13 mouse cellular contexts compared by ENCODE assay signal in the genomic region with DNA sequence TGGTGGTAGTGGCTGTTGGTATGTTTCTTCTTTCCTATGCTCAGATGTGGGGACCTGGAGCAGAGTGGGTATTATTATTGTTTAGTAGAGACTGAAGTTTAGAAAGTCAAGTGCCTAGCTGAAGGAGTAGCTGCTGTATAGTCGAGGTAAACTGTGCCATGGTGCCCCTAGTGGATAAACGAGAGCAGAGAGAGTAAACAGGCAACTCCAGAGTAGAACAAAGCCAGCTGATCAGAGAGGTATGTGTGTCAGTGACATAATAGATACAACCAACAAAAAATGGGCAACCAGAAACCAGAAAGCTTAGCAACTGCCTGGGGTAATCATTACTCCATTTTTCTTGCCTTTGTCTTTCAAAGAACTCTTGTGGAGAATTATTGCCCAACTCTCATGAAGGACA. TPM values are rescaled to one million over a fixed set of nuclear protein-coding genes. Genes with fewer than 3 reads are reported as not detected.
A peak's percentile ranks its signal among the peaks of the same experiment; 100 is the strongest.
DNase-seq lines count a peak whose midpoint lies in the region; ATAC-seq and TF ChIP-seq lines count a peak whose summit lies in the region.
"Had no signal": no experiment of that assay in that cellular context is flagged by ENCODE, and none has a peak within 500 bp of the region (broad histone marks: within the 10 kb centered on the region; RNA-seq: fewer than 3 reads in every experiment).

No protein-coding gene starts in this region.

- H3K4me1 ChIP-seq in kidney, adult 2 months (ENCODE audit: control insufficient read depth, insufficient read depth, low read length), result peaks cover 18% of the 10 kb centered on the region
- H3K4me1 ChIP-seq in thymus, adult 2 months (replicated peaks; ENCODE audit: control insufficient read depth, insufficient read depth, low read length), result peaks cover 9% of the 10 kb centered on the region

- H3K36me3 ChIP-seq in kidney, adult 2 months (ENCODE audit: control insufficient read depth, insufficient read depth, low read length), result no peaks in the 10 kb centered on the region
- no peaks in the 10 kb centered on the region for H3K36me3 ChIP-seq in thymus, adult 2 months (ENCODE audit: control insufficient read depth, insufficient read depth, low read length)
- H3K36me3 ChIP-seq: heart, embryonic 13.5 days; liver, embryonic 15.5 days had no signal

- TF ChIP-seq POLR2A in kidney, adult 2 months (IDR thresholded peaks at IDR 0.05; ENCODE audit: low read depth, low read length), result no peak
- no peak for TF ChIP-seq POLR2A in thymus, adult 2 months (IDR thresholded peaks at IDR 0.05; ENCODE audit: control insufficient read depth, extremely low read depth, insufficient read depth, low read length, poor library complexity)

- no peak overlapping the region for H3K27ac ChIP-seq in kidney, adult 2 months (ENCODE audit: insufficient read depth, low read depth, low read length)
- no peak overlapping the region for H3K27ac ChIP-seq in thymus, adult 2 months (ENCODE audit: control insufficient read depth, insufficient read depth, low read length)
- H3K27ac ChIP-seq: heart, embryonic 13.5 days; liver, embryonic 15.5 days had no signal

- no peak overlapping the region for H3K4me3 ChIP-seq in kidney, adult 2 months (ENCODE audit: insufficient read depth, low read depth, low read length)
- H3K4me3 ChIP-seq in thymus, adult 2 months (ENCODE audit: control insufficient read depth, insufficient read depth, low read length), result no peak overlapping the region
- H3K4me3 ChIP-seq: heart, embryonic 13.5 days; liver, embryonic 15.5 days had no signal

- WGBS in kidney, adult 2 months, result 21% methylated on average over 2 of the region's 2 CpGs
- 6% methylated on average over 2 of the region's 2 CpGs for WGBS in thymus, adult 2 months

- no peaks in the 10 kb centered on the region for H3K27me3 ChIP-seq in kidney, adult 2 months (replicated peaks; ENCODE audit: control insufficient read depth, insufficient read depth, low read length)
- H3K27me3 ChIP-seq in thymus, adult 2 months (ENCODE audit: control insufficient read depth, insufficient read depth, low read length), result no peaks in the 10 kb centered on the region; the same call in 1 of the 2 replicates
- H3K27me3 ChIP-seq: heart, embryonic 13.5 days had no signal

- DNase-seq in kidney, adult 2 months, result peak; percentile 34
- DNase-seq in kidney, adult 8-10 months, result no peak
- DNase-seq in thymus, adult 2 months, result peak; percentile 36
- DNase-seq in thymus, adult 18-20 months, result no peak
- peak; percentile 19 for DNase-seq in T-cell, adult 2 months (ENCODE audit: low spot score)
- peak; percentile 41 for DNase-seq in thymus, postnatal 4 days
- no peak for DNase-seq in heart, postnatal 25 days (ENCODE audit: low spot score)

- no peak for ATAC-seq in erythroblast, adult 5-6 weeks (replicated peaks; ENCODE audit: low FRiP score, poor library complexity, severe bottlenecking)
- ATAC-seq: inflammation-experienced regulatory T-cells, adult 6 months had no signal

- intact Hi-C loops in heart, postnatal 25 days (cut with DNase I), result loop anchor here (5.0 kb wide), 1 partner anchor 48 kb away; no protein-coding TSS in a partner anchor

- TF ChIP-seq CTCF in kidney, adult 2 months (conservative IDR thresholded peaks at IDR 0.05; ENCODE audit: insufficient read depth, insufficient read length, low read depth, low read length), result peak; percentile 21; the same call in 1 of the 2 replicates
- no peak for TF ChIP-seq CTCF in thymus, adult 2 months (IDR thresholded peaks at IDR 0.05; ENCODE audit: borderline replicate concordance, control insufficient read depth, extremely low read depth, insufficient read depth, low read length, poor library complexity)

RNA-seq across cellular contexts. Expression of a gene that starts 51.1 kb away (rescaled TPM):
- not detected in 2 replicates for polyA plus RNA-seq in kidney, adult 2 months (2012; rRNA removed)
- not detected in 2 replicates for polyA plus RNA-seq in thymus, adult 2 months (2012; rRNA removed)
- not detected in 2 replicates for total RNA-seq in erythroblast, adult 5-6 weeks (2015; ENCODE audit: low replicate concordance)
- not detected in 2 replicates for total RNA-seq in erythroblast, adult 5-6 weeks (2017; ENCODE audit: low replicate concordance)
- total RNA-seq in heart, postnatal 25 days (2021), result not detected
- total RNA-seq: left cerebral cortex, adult 18-20 months had no signal
- polyA plus RNA-seq: small intestine, adult 2 months had no signal

Comparison
In these comparisons a context has a peak if more than half of its experiments do, and no peak if none do; other contexts are left out.
1. DNase-seq: peak in kidney, adult 2 months (single experiment), thymus, adult 2 months (single experiment), T-cell, adult 2 months (single experiment) and thymus, postnatal 4 days (single experiment); none in kidney, adult 8-10 months (0 of 2), thymus, adult 18-20 months (0 of 2) and heart, postnatal 25 days (single experiment).